Mouse (Mus musculus): ENCODE results near the gene Kdm7a. TPM values are rescaled to one million over a fixed set of nuclear protein-coding genes. Genes with fewer than 3 reads are reported as not detected.

Kdm7a gene
- polyA plus RNA-seq, 1 experiment from 2014 or later, result 4.1 TPM

GRCm38 (mm10) chr6:39124719-39125118 lies 81.9 kb downstream of the Kdm7a start:
- no peaks in the 10 kb centered on the region for H3K4me1 ChIP-seq
- H3K9me3 ChIP-seq (replicated peaks), result 0 out of 2 replicates have a peak, but pooled peaks cover 4% of the 10 kb centered on the region
- H3K4me3 ChIP-seq (replicated peaks), result no peak overlapping the region
- no peak overlapping the region for H3K4me2 ChIP-seq
- H3K27me3 ChIP-seq (replicated peaks), result no peaks in the 10 kb centered on the region
- H3K36me3 ChIP-seq, result no peaks in the 10 kb centered on the region
- H3K27ac ChIP-seq (replicated peaks), result no peak overlapping the region
- no peak overlapping the region for H3K9ac ChIP-seq (replicated peaks)
- no peak for ATAC-seq (ENCODE audit: low FRiP score)

DNA sequence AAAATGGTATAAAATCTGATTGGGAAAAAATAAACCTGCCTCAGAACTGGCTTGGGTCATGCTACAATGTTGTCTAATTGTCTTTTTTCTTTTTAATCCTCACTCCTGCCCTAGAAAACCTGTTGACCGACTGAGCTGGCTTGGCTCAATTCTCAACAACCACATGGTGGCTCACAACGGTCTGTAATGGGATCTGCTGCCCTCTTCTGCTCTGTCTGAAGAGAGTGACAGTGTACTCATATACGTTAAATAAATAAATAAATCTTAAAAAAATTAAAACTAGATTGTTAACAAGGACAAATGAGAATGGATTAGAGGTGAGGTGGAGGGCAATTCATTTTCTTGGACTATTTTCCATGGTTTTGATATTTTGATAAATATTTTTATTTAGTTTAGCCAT lies 85.9 kb downstream of the Kdm7a start:
- Histone ChIP-seq H3K4me1 (peaks cover 8% of the 10 kb centered on the region), H3K36me3 (no peaks in the 10 kb centered on the region), H3K4me2 (no peak overlapping the region), H3K9me3 (replicated peaks) (no peaks in the 10 kb centered on the region), H3K27me3 (replicated peaks) (peaks cover 25% of the 10 kb centered on the region), H3K9ac (replicated peaks) (no peak overlapping the region), H3K27ac (replicated peaks) (no peak overlapping the region), H3K4me3 (replicated peaks) (no peak overlapping the region)
- no peak for ATAC-seq (ENCODE audit: low FRiP score)
- WGBS, result 63% methylated on average over 3 of the region's 3 CpGs

DNA sequence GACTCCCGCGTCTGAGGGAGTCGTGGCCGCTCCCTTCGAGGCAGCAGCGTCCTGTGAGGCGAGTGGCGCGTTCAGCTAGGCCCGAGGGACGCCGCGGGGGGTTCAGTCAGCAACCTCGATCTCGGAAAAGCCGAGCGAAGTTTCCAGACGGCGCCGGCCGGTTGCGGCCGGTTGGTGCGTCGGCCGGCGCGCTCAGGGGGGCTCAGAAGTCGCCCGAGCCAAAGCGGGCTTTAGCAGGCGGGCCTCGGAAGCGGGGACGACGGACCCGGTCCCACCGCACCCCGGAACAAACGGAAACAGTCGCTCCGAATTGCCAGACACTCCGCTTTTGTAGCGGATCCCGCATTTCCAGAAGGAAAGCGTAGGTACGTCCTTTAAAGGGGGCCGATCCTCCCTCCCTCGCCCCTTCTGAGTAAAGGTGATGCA lies 88.1 kb downstream of the Kdm7a start:
- Histone ChIP-seq H3K4me1 (peaks cover 8% of the 10 kb centered on the region), H3K4me3 (replicated peaks) (peak overlapping the region; percentile 69), H3K4me2 (peak overlapping the region; percentile 76), H3K36me3 (no peaks in the 10 kb centered on the region), H3K9ac (replicated peaks) (peak overlapping the region; percentile 55), H3K27me3 (replicated peaks) (peaks cover 29% of the 10 kb centered on the region), H3K27ac (replicated peaks) (no peak overlapping the region), H3K9me3 (replicated peaks) (no peaks in the 10 kb centered on the region)
- 10% methylated on average over 48 of the region's 49 CpGs for WGBS
- ATAC-seq (ENCODE audit: low FRiP score), result no peak; the same call in 1 of the 2 replicates

- Histone ChIP-seq H3K9ac (replicated peaks) (peak within 1 kb of the TSS; percentile 55), H3K27ac (replicated peaks) (no peak within 1 kb of the TSS), H3K4me1 (peaks cover 8% of the 10 kb centered on the region), H3K9me3 (replicated peaks) (no peaks in the 10 kb centered on the region), H3K36me3 (no peaks in the 10 kb centered on the region), H3K4me3 (replicated peaks) (peak within 1 kb of the TSS; percentile 69), H3K4me2 (peak within 1 kb of the TSS; percentile 76), H3K27me3 (replicated peaks) (peaks cover 29% of the 10 kb centered on the region)
- 1% methylated on average over 95 of the region's 101 CpGs for WGBS
- peak; percentile 77 for ATAC-seq (ENCODE audit: low FRiP score)
These were observed 88.8 kb downstream of the Kdm7a start, which contains the start of gene Parp12 for GRCm38 (mm10) chr6:39117584-39118455. Gene Parp12 (minus strand): TSS chr6:39118349.

DNA sequence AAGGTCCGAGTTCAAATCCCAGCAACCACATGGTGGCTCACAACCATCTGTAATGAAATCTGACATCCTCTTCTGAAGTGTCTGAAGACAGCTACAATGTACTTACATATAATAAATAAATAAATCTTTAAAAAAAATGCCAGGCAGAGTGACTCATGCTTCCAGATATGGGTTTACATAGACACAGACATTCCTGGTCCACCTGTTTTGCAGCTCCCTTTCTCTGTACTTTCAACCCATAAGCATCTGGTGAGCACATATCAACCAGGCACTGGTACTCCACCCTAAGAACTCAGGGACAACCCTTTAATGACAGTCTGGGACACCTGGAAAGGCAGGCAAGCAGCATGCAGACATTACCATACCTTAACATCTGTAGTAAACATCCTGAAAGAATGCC lies 91.2 kb downstream of the Kdm7a start:
- no peak overlapping the region for H3K9ac ChIP-seq (replicated peaks)
- no peak for ATAC-seq (ENCODE audit: low FRiP score)
- peaks cover 29% of the 10 kb centered on the region for H3K27me3 ChIP-seq (replicated peaks)
- 94% methylated on average over 1 of the region's 1 CpGs for WGBS
- H3K9me3 ChIP-seq (replicated peaks), result no peaks in the 10 kb centered on the region
- no peak overlapping the region for H3K27ac ChIP-seq (replicated peaks)
- peaks cover 8% of the 10 kb centered on the region for H3K4me1 ChIP-seq
- H3K4me2 ChIP-seq, result no peak overlapping the region
- no peaks in the 10 kb centered on the region for H3K36me3 ChIP-seq
- no peak overlapping the region for H3K4me3 ChIP-seq (replicated peaks)

GRCm38 (mm10) chr6:39113141-39113540 lies 93.4 kb downstream of the Kdm7a start:
- Histone ChIP-seq H3K27ac (replicated peaks) (no peak overlapping the region), H3K27me3 (replicated peaks) (peaks cover 23% of the 10 kb centered on the region), H3K4me2 (no peak overlapping the region), H3K9ac (replicated peaks) (no peak overlapping the region), H3K4me1 (peaks cover 8% of the 10 kb centered on the region), H3K4me3 (replicated peaks) (no peak overlapping the region), H3K36me3 (no peaks in the 10 kb centered on the region), H3K9me3 (replicated peaks) (no peaks in the 10 kb centered on the region)
- WGBS, result 81% methylated on average over 3 of the region's 3 CpGs
- no peak for ATAC-seq (ENCODE audit: low FRiP score)

DNA sequence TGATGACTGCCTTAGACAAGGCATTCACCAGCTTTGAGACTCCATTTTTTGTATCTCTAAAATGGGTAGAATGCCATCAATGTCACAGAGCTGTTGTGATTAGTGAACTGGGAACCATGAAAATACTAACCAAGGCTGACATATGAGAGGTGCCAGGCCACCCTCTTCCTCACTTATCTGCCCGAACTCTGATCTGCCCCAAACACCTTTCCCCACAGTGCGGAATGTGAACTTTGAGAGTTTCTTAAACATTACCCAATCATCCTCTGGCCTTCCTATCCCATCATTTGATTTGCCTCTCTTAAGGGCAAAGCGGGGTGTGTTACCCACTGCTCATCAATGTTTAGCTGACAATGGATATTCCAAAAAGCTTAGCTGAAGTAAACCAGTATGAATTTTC lies 93.9 kb downstream of the Kdm7a start:
- Histone ChIP-seq H3K4me2 (no peak overlapping the region), H3K4me1 (peaks cover 4% of the 10 kb centered on the region), H3K27ac (replicated peaks) (no peak overlapping the region), H3K9ac (replicated peaks) (no peak overlapping the region), H3K27me3 (replicated peaks) (peaks cover 22% of the 10 kb centered on the region), H3K9me3 (replicated peaks) (no peaks in the 10 kb centered on the region), H3K4me3 (replicated peaks) (no peak overlapping the region), H3K36me3 (no peaks in the 10 kb centered on the region)
- 94% methylated on average over 3 of the region's 3 CpGs for WGBS
- ATAC-seq (ENCODE audit: low FRiP score), result no peak

DNA sequence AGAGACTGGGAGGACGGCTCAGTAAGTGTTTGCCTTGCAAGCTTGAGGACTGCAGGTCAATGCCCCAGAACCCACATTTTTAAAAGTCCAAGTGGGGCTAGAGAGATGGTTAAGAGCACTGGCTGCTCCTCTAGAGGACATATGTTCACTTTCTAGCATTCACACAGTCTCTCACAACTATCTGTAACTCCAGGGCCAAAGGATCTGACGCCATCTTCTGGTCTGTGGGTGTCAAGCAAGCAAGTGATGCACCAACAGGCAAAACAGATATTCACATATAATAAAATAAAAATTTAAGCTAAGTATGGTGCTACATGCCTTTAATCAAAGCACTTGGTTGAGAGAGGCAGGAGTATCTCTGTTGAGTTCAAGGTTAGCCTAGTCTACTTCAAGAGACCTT lies 99.8 kb downstream of the Kdm7a start:
- Histone ChIP-seq H3K4me1 (no peaks in the 10 kb centered on the region), H3K4me2 (no peak overlapping the region), H3K27me3 (replicated peaks) (no peaks in the 10 kb centered on the region), H3K36me3 (no peaks in the 10 kb centered on the region), H3K4me3 (replicated peaks) (no peak overlapping the region), H3K9me3 (replicated peaks) (no peaks in the 10 kb centered on the region), H3K9ac (replicated peaks) (no peak overlapping the region), H3K27ac (replicated peaks) (no peak overlapping the region)
- no peak for ATAC-seq (ENCODE audit: low FRiP score)
- WGBS, result 70% methylated on average over 2 of the region's 2 CpGs

- 91% methylated on average over 4 of the region's 4 CpGs for WGBS
- no peak for ATAC-seq (ENCODE audit: low FRiP score)
- Histone ChIP-seq H3K4me2 (no peak overlapping the region), H3K27ac (replicated peaks) (no peak overlapping the region), H3K9me3 (replicated peaks) (no peaks in the 10 kb centered on the region), H3K36me3 (no peaks in the 10 kb centered on the region), H3K27me3 (replicated peaks) (no peaks in the 10 kb centered on the region), H3K4me3 (replicated peaks) (no peak overlapping the region), H3K4me1 (no peaks in the 10 kb centered on the region), H3K9ac (replicated peaks) (no peak overlapping the region)
These were observed 102.0 kb downstream of the Kdm7a start for GRCm38 (mm10) chr6:39104631-39105030.

Other genes starting within 250 kb of the Kdm7a start
- 3.1 and 4.9 TPM in 2 replicates for gene Parp12, start 88.4 kb downstream of the Kdm7a start, polyA plus RNA-seq (2015; fragmentation: Nextera tagmentation; extraction: Ambion mirVana)
- 52.6 and 53.1 TPM in 2 replicates for gene Slc37a3, start 170.9 kb upstream of the Kdm7a start, polyA plus RNA-seq (2015; fragmentation: Nextera tagmentation; extraction: Ambion mirVana)
- gene Rab19, start 174.4 kb upstream of the Kdm7a start, polyA plus RNA-seq (2015; fragmentation: Nextera tagmentation; extraction: Ambion mirVana), result 0.09 and 1.9 TPM in 2 replicates
- 203 and 231 TPM in 2 replicates for gene Mkrn1, start 213.7 kb upstream of the Kdm7a start, polyA plus RNA-seq (2015; fragmentation: Nextera tagmentation; extraction: Ambion mirVana)